Mouse (Mus musculus) spleen, adult 2 months (tissue): Measurements from ENCODE around the gene Bag6.

Experiments used
- CTCF ChIP-seq: fragments of 200-500 bp; IDR thresholded peaks from 2 replicates; pipeline ENCODE4 v1.5.1; 2011; ENCODE audit warnings: mild to moderate bottlenecking, inconsistent platforms; ENCODE audit not compliant: insufficient read depth, insufficient read length, insufficient replicate concordance; ENCODE audit errors: extremely low read depth
- POLR2A ChIP-seq: fragments of 200-500 bp; IDR thresholded peaks from 2 replicates; pipeline ENCODE4 v1.6.1; 2011; ENCODE audit warnings: low read depth, low read length, inconsistent platforms

DNA sequence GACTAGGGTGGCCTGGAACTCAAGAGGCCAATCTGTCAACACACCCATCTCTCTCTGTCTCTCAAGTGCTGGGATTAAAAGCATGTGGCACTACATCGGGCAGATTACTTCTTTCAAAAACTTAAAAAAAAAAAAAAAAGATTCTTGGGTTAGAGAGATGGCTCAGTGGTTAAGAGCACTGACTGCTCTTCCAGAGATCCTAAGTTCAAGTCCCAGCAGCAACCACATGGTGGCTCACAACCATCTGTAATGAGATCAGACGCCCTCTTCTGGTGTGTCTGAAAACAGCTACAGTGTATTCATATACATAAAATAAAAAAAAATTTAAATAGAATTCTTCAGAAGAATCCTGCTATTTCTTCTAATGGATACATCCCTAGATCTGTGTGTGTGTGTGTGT is 46.8 kb upstream of the Bag6 start:
- TF ChIP-seq POLR2A, result no peak
- no peak for TF ChIP-seq CTCF
